Mouse (Mus musculus): ENCODE measurements at regions not wholly inside any gene's neighbourhood (a gene's known extent, or its start where the extent isn't known, plus 50 kb on each side); places are given as distances from the start of the nearest gene placed in this dataset.

GRCm38 (mm10) chr8:53749263-53749662 is 110.4 kb upstream of the Neil3 start:
- no peak for ATAC-seq
- Histone ChIP-seq H3K4me3 (ENCODE audit: low read length) (no peak overlapping the region), H3K36me3 (ENCODE audit: control insufficient read depth, insufficient read depth, low read length) (no peaks in the 10 kb centered on the region), H3K4me1 (ENCODE audit: control insufficient read depth, insufficient read depth, low read depth, low read length) (no peaks in the 10 kb centered on the region), H3K9ac (ENCODE audit: low read depth, low read length) (no peak overlapping the region), H3K27ac (ENCODE audit: low read depth, low read length) (no peak overlapping the region), H3K9me3 (ENCODE audit: control insufficient read depth, low read length) (no peaks in the 10 kb centered on the region), H3K27me3 (replicated peaks; ENCODE audit: control insufficient read depth, insufficient read depth, low read length) (no peaks in the 10 kb centered on the region), H3K4me2 (ENCODE audit: low read length) (no peak overlapping the region)
- 21% methylated on average over 4 of the region's 4 CpGs for WGBS

- Histone ChIP-seq H3K36me3 (ENCODE audit: control insufficient read depth, insufficient read depth, low read length) (no peaks in the 10 kb centered on the region), H3K27me3 (replicated peaks; ENCODE audit: control insufficient read depth, insufficient read depth, low read length) (no peaks in the 10 kb centered on the region), H3K4me2 (ENCODE audit: low read length) (no peak overlapping the region), H3K27ac (ENCODE audit: low read depth, low read length) (no peak overlapping the region), H3K9me3 (ENCODE audit: control insufficient read depth, low read length) (no peaks in the 10 kb centered on the region), H3K4me1 (ENCODE audit: control insufficient read depth, insufficient read depth, low read depth, low read length) (no peaks in the 10 kb centered on the region), H3K9ac (ENCODE audit: low read depth, low read length) (no peak overlapping the region), H3K4me3 (ENCODE audit: low read length) (no peak overlapping the region)
- ATAC-seq, result no peak
These were observed 130.3 kb upstream of the Neil3 start for GRCm38 (mm10) chr8:53769211-53769610.

- H3K27ac ChIP-seq (ENCODE audit: low read depth, low read length), result no peak overlapping the region
- no peak for ATAC-seq
- H3K4me3 ChIP-seq (ENCODE audit: low read length), result no peak overlapping the region
- no peak overlapping the region for H3K9ac ChIP-seq (ENCODE audit: low read depth, low read length)
- no peak overlapping the region for H3K4me2 ChIP-seq (ENCODE audit: low read length)
- no peaks in the 10 kb centered on the region for H3K27me3 ChIP-seq (replicated peaks; ENCODE audit: control insufficient read depth, insufficient read depth, low read length)
- H3K4me1 ChIP-seq (ENCODE audit: control insufficient read depth, insufficient read depth, low read depth, low read length), result no peaks in the 10 kb centered on the region
- no peaks in the 10 kb centered on the region for H3K9me3 ChIP-seq (ENCODE audit: control insufficient read depth, low read length)
- no peaks in the 10 kb centered on the region for H3K36me3 ChIP-seq (ENCODE audit: control insufficient read depth, insufficient read depth, low read length)
These were observed 136.6 kb upstream of the Neil3 start for GRCm38 (mm10) chr8:53775511-53775910.

GRCm38 (mm10) chr8:53780886-53781285 is 142.0 kb upstream of the Neil3 start:
- Histone ChIP-seq H3K4me1 (ENCODE audit: control insufficient read depth, insufficient read depth, low read depth, low read length) (no peaks in the 10 kb centered on the region), H3K36me3 (ENCODE audit: control insufficient read depth, insufficient read depth, low read length) (no peaks in the 10 kb centered on the region), H3K9me3 (ENCODE audit: control insufficient read depth, low read length) (no peaks in the 10 kb centered on the region), H3K27me3 (replicated peaks; ENCODE audit: control insufficient read depth, insufficient read depth, low read length) (no peaks in the 10 kb centered on the region), H3K9ac (ENCODE audit: low read depth, low read length) (no peak overlapping the region), H3K27ac (ENCODE audit: low read depth, low read length) (no peak overlapping the region), H3K4me2 (ENCODE audit: low read length) (no peak overlapping the region), H3K4me3 (ENCODE audit: low read length) (no peak overlapping the region)
- 79% methylated on average over 2 of the region's 2 CpGs for WGBS
- ATAC-seq, result no peak

- WGBS, result 57% methylated on average over 4 of the region's 4 CpGs
- Histone ChIP-seq H3K9me3 (ENCODE audit: control insufficient read depth, low read length) (no peaks in the 10 kb centered on the region), H3K4me1 (ENCODE audit: control insufficient read depth, insufficient read depth, low read depth, low read length) (no peaks in the 10 kb centered on the region), H3K4me2 (ENCODE audit: low read length) (no peak overlapping the region), H3K27ac (ENCODE audit: low read depth, low read length) (no peak overlapping the region), H3K27me3 (replicated peaks; ENCODE audit: control insufficient read depth, insufficient read depth, low read length) (no peaks in the 10 kb centered on the region), H3K9ac (ENCODE audit: low read depth, low read length) (no peak overlapping the region), H3K4me3 (ENCODE audit: low read length) (no peak overlapping the region), H3K36me3 (ENCODE audit: control insufficient read depth, insufficient read depth, low read length) (no peaks in the 10 kb centered on the region)
- no peak for ATAC-seq
These were observed 143.0 kb upstream of the Neil3 start for GRCm38 (mm10) chr8:53781885-53782284.

- no peak overlapping the region for H3K4me3 ChIP-seq (ENCODE audit: low read length)
- ATAC-seq, result no peak
- 84% methylated on average over 1 of the region's 1 CpGs for WGBS
- no peaks in the 10 kb centered on the region for H3K27me3 ChIP-seq (replicated peaks; ENCODE audit: control insufficient read depth, insufficient read depth, low read length)
- H3K36me3 ChIP-seq (ENCODE audit: control insufficient read depth, insufficient read depth, low read length), result no peaks in the 10 kb centered on the region
- no peaks in the 10 kb centered on the region for H3K9me3 ChIP-seq (ENCODE audit: control insufficient read depth, low read length)
- no peak overlapping the region for H3K9ac ChIP-seq (ENCODE audit: low read depth, low read length)
- H3K4me2 ChIP-seq (ENCODE audit: low read length), result no peak overlapping the region
- no peak overlapping the region for H3K27ac ChIP-seq (ENCODE audit: low read depth, low read length)
- H3K4me1 ChIP-seq (ENCODE audit: control insufficient read depth, insufficient read depth, low read depth, low read length), result no peaks in the 10 kb centered on the region
These were observed 149.3 kb upstream of the Neil3 start for GRCm38 (mm10) chr8:53788202-53788601.

- no peaks in the 10 kb centered on the region for H3K4me1 ChIP-seq (ENCODE audit: control insufficient read depth, insufficient read depth, low read depth, low read length)
- WGBS, result 26% methylated on average over 1 of the region's 1 CpGs
- ATAC-seq, result peak; percentile 74
These were observed 182.3 kb upstream of the Neil3 start for GRCm38 (mm10) chr8:53821148-53821547.

GRCm38 (mm10) chr8:53827395-53827794 is 188.5 kb upstream of the Neil3 start:
- Histone ChIP-seq H3K4me1 (ENCODE audit: control insufficient read depth, insufficient read depth, low read depth, low read length) (no peaks in the 10 kb centered on the region), H3K9me3 (ENCODE audit: control insufficient read depth, low read length) (no peaks in the 10 kb centered on the region), H3K27me3 (replicated peaks; ENCODE audit: control insufficient read depth, insufficient read depth, low read length) (no peaks in the 10 kb centered on the region), H3K4me3 (ENCODE audit: low read length) (no peak overlapping the region), H3K36me3 (ENCODE audit: control insufficient read depth, insufficient read depth, low read length) (no peaks in the 10 kb centered on the region), H3K27ac (ENCODE audit: low read depth, low read length) (no peak overlapping the region), H3K4me2 (ENCODE audit: low read length) (no peak overlapping the region), H3K9ac (ENCODE audit: low read depth, low read length) (no peak overlapping the region)
- ATAC-seq, result no peak
- 82% methylated on average over 1 of the region's 1 CpGs for WGBS

More at GRCm38 (mm10) chr8:53821148-53821547, 182.3 kb upstream of the Neil3 start:
- no peak overlapping the region for H3K27ac ChIP-seq (ENCODE audit: low read depth, low read length)
- H3K4me3 ChIP-seq (ENCODE audit: low read length), result no peak overlapping the region
- no peaks in the 10 kb centered on the region for H3K9me3 ChIP-seq (ENCODE audit: control insufficient read depth, low read length)
- no peak overlapping the region for H3K9ac ChIP-seq (ENCODE audit: low read depth, low read length)
- H3K4me2 ChIP-seq (ENCODE audit: low read length), result no peak overlapping the region
- H3K36me3 ChIP-seq (ENCODE audit: control insufficient read depth, insufficient read depth, low read length), result no peaks in the 10 kb centered on the region
- H3K27me3 ChIP-seq (replicated peaks; ENCODE audit: control insufficient read depth, insufficient read depth, low read length), result no peaks in the 10 kb centered on the region

- Histone ChIP-seq H3K9ac (ENCODE audit: low read depth, low read length) (no peak overlapping the region), H3K27me3 (replicated peaks; ENCODE audit: control insufficient read depth, insufficient read depth, low read length) (no peaks in the 10 kb centered on the region), H3K4me1 (ENCODE audit: control insufficient read depth, insufficient read depth, low read depth, low read length) (no peaks in the 10 kb centered on the region), H3K9me3 (ENCODE audit: control insufficient read depth, low read length) (no peaks in the 10 kb centered on the region), H3K36me3 (ENCODE audit: control insufficient read depth, insufficient read depth, low read length) (no peaks in the 10 kb centered on the region), H3K27ac (ENCODE audit: low read depth, low read length) (no peak overlapping the region), H3K4me2 (ENCODE audit: low read length) (no peak overlapping the region), H3K4me3 (ENCODE audit: low read length) (no peak overlapping the region)
- ATAC-seq, result no peak
These were observed 209.0 kb upstream of the Neil3 start for GRCm38 (mm10) chr8:53847821-53848220.

- Histone ChIP-seq H3K4me3 (ENCODE audit: low read length) (no peak overlapping the region), H3K27ac (ENCODE audit: low read depth, low read length) (no peak overlapping the region), H3K9me3 (ENCODE audit: control insufficient read depth, low read length) (no peaks in the 10 kb centered on the region), H3K4me1 (ENCODE audit: control insufficient read depth, insufficient read depth, low read depth, low read length) (no peaks in the 10 kb centered on the region), H3K36me3 (ENCODE audit: control insufficient read depth, insufficient read depth, low read length) (no peaks in the 10 kb centered on the region), H3K4me2 (ENCODE audit: low read length) (no peak overlapping the region), H3K9ac (ENCODE audit: low read depth, low read length) (no peak overlapping the region), H3K27me3 (replicated peaks; ENCODE audit: control insufficient read depth, insufficient read depth, low read length) (no peaks in the 10 kb centered on the region)
- no peak for ATAC-seq
- 76% methylated on average over 1 of the region's 1 CpGs for WGBS
These were observed 208.8 kb upstream of the Vegfc start for GRCm38 (mm10) chr8:53868567-53868966.

Data from hindbrain, embryonic 16.5 days (tissue).